Mouse (Mus musculus): ENCODE results near the gene Cd247.

DNA sequence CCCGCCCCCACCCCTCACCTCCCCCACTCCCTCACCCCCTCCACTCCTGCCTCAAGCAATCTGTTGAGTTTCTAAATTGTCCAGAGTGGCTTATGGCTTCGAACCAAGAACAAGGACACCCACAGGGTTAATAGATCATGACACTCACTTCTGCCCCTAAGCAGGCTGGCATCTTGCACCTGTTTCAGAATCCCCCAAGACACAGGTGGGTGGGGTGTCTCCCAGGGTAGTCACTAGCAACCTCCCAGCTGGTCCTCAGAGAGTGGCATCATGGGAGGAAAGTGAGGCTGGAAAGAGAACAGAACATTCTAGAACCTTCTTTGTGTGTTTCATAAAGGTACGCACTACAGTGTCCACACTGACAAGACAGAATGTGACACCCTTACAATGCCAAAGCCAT is 55.1 kb downstream of the Cd247 start:
- TF ChIP-seq POLR2A (IDR thresholded peaks at IDR 0.05; ENCODE audit: insufficient read length, low read depth) (no peak), SRF (IDR thresholded peaks at IDR 0.05; ENCODE audit: control insufficient read depth, insufficient read length, low read depth) (no peak), POLR2AphosphoS2 (IDR thresholded peaks at IDR 0.05; ENCODE audit: insufficient read length, low read depth) (no peak), REST (IDR thresholded peaks at IDR 0.05; ENCODE audit: insufficient read depth, insufficient read length) (no peak), TCF12 (IDR thresholded peaks at IDR 0.05; ENCODE audit: insufficient read depth, poor library complexity, severe bottlenecking) (no peak), CEBPB (IDR thresholded peaks at IDR 0.05; ENCODE audit: insufficient read depth, poor library complexity, severe bottlenecking) (no peak), MYOD1 (IDR thresholded peaks at IDR 0.05; ENCODE audit: control insufficient read depth in 1 of 3, insufficient read length in 2 of 3, low read depth in 2 of 3) (peak in 1 of 3 experiments; percentile 49), USF1 (IDR thresholded peaks at IDR 0.05; ENCODE audit: low read depth) (no peak), E2F4 (IDR thresholded peaks at IDR 0.05; ENCODE audit: insufficient read depth) (no peak), MAX (IDR thresholded peaks at IDR 0.05; ENCODE audit: low read depth) (no peak)
